Mouse (Mus musculus) yolk sac, embryonic 10.5 days (tissue): ENCODE measurements around the gene Vamp5.

Experiments used
- DNase-seq: peaks from one replicate; pipeline ENCODE4 v3.0.0-alpha.2; 2017; ENCODE audit warnings: low spot score

Gene Vamp5

GRCm38 (mm10) chr6:72344396-72345073 lies 35.7 kb downstream of the Vamp5 start:
- no peak for DNase-seq

- no peak for DNase-seq
Measured at GRCm38 (mm10) chr6:72340481-72340880, 39.8 kb downstream of the Vamp5 start.

DNA sequence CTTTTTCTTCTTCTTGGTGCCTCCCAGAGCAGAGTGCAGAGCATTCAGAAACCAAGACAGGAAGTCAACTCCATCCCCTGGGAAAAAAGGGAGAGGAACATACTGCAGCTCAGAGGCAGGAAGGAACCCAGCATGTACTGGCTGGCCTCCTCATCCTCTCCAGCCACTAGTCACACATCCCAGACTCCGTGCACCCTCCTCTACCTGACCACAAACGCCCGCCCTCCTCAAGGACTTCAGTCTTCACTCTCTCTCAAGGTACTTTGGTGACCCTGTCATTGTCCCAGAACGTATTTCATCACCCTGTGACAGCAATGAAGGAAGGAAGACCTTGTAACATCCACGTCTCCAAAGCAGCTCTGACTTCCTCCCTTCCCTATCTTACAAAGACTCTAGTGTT lies 47.2 kb downstream of the Vamp5 start:
- DNase-seq, result no peak

DNA sequence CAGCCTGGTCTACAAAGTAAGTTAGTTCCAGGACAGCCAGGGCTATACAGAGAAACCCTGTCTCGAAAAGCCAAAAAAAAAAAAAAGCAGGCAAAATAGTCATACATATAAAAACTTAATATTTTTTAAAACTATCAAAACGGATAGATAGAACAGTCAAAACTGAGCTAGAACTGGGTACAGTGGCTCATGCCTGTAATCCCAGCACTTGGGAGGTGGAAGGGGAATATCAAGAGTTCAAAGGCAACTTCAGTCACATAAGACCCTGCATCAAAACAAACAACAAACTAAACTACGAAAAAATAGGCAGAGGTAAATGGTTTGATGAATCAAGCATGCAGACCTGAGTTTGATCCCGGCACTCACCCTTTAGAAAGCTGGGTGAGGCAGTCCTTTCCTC lies 50.1 kb downstream of the Vamp5 start:
- DNase-seq, result no peak

DNA sequence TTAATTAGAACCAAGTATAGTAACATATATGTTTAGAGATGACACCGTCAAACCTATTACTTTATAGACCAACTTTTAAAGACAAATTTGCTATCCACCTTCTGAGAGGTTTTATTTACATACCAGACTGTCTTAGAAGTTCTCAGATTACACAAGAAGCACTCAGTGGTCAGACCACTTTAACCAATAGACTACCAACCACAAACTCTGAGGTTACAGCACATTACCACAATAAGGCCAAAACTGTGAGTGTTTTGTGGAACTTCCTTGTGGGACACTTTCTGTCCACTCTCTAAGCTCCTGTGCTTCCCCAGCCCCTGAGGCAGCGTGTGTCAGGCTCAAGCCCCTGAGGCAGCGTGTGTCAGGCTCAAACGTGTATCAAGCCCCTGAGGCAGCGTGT lies 51.2 kb downstream of the Vamp5 start:
- DNase-seq, result no peak

GRCm38 (mm10) chr6:72326274-72326673 lies 54.0 kb downstream of the Vamp5 start:
- DNase-seq, result peak; percentile 68

GRCm38 (mm10) chr6:72323786-72324508 lies 56.3 kb downstream of the Vamp5 start:
- DNase-seq, result no peak

DNA sequence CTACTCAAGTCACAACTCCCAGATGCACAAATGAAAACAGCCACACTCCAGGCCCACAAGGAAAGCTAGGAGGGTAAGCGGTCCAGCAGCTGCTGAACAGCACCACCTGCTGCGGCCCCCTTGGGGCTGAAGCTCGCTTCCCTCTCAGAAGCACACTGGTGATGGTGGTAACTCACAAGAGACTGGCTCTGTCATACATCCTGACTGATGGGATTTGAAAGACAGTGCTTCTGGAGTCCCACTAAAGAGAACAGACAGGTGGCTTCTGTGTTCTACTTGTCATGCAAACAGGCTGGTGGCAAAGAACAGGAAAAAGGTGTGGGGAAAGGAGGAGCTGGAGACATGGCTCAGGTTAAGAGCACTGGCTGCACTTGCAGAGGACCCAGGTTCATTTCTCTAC lies 57.3 kb downstream of the Vamp5 start:
- DNase-seq, result no peak

- DNase-seq, result peak; percentile 25
Measured at GRCm38 (mm10) chr6:72319019-72319418, 61.2 kb downstream of the Vamp5 start.
